Mouse (Mus musculus) cerebellum, adult 18-20 months (tissue): ENCODE data around the gene Scyl1.

Experiments
- DNase-seq, 2 experiments: peaks; one replicate each; pipeline ENCODE4 v3.0.0; 2021

Scyl1 gene

GRCm38 (mm10) chr19:5786441-5787114 is 15.4 kb upstream of the Scyl1 start:
- peak; percentile 91 to 93 for DNase-seq

GRCm38 (mm10) chr19:5784958-5785577 is 13.8 kb upstream of the Scyl1 start:
- no peak for DNase-seq

GRCm38 (mm10) chr19:5782121-5782520 is 10.9 kb upstream of the Scyl1 start:
- DNase-seq: no peak

GRCm38 (mm10) chr19:5781532-5781931 is 10.3 kb upstream of the Scyl1 start:
- DNase-seq: no peak

GRCm38 (mm10) chr19:5780203-5780602 is 9.0 kb upstream of the Scyl1 start:
- peak; percentile 46 to 62 for DNase-seq

- DNase-seq: no peak
Measured at GRCm38 (mm10) chr19:5778312-5778711, 7.1 kb upstream of the Scyl1 start.

- DNase-seq: no peak
Measured at GRCm38 (mm10) chr19:5777387-5778032, 6.3 kb upstream of the Scyl1 start.

GRCm38 (mm10) chr19:5770311-5770710 is 908 bp downstream of the Scyl1 start:
- DNase-seq: no peak

GRCm38 (mm10) chr19:5767271-5767670 is 3.9 kb downstream of the Scyl1 start:
- DNase-seq: no peak

GRCm38 (mm10) chr19:5763163-5763562 is 8.1 kb downstream of the Scyl1 start:
- no peak for DNase-seq

GRCm38 (mm10) chr19:5758878-5759403 is 12.3 kb downstream of the Scyl1 start:
- no peak for DNase-seq

GRCm38 (mm10) chr19:5756991-5757636 is 14.1 kb downstream of the Scyl1 start:
- peak in 1 of 2 experiments; percentile 40 for DNase-seq

GRCm38 (mm10) chr19:5756321-5756985 is 14.8 kb downstream of the Scyl1 start:
- DNase-seq: peak in 1 of 2 experiments; percentile 42

- DNase-seq: no peak
Measured at GRCm38 (mm10) chr19:5751742-5752141, 19.5 kb downstream of the Scyl1 start.

GRCm38 (mm10) chr19:5750951-5751350 is 20.3 kb downstream of the Scyl1 start:
- DNase-seq: no peak

- DNase-seq: no peak
Measured at GRCm38 (mm10) chr19:5749476-5749875, 21.7 kb downstream of the Scyl1 start.

GRCm38 (mm10) chr19:5746907-5747363 is 24.3 kb downstream of the Scyl1 start:
- DNase-seq: no peak

GRCm38 (mm10) chr19:5745756-5746710 is 25.2 kb downstream of the Scyl1 start:
- DNase-seq: no peak

- peak; percentile 62 to 64 for DNase-seq
Measured at GRCm38 (mm10) chr19:5743576-5743975, 27.6 kb downstream of the Scyl1 start.

- no peak for DNase-seq
Measured at GRCm38 (mm10) chr19:5742241-5742641, 29.0 kb downstream of the Scyl1 start.

GRCm38 (mm10) chr19:5741641-5742240 is 29.5 kb downstream of the Scyl1 start:
- DNase-seq: peak; percentile 75 to 85
